Mouse (Mus musculus): ENCODE measurements at regions not wholly inside any gene's neighbourhood (a gene's known extent, or its start where the extent isn't known, plus 50 kb on each side); places are given as distances from the start of the nearest gene placed in this dataset.

- ATAC-seq (replicated peaks in 1 of 2; ENCODE audit: insufficient read depth in 1 of 2, low FRiP score in 2 of 2, low TSS enrichment in 1 of 2, low read depth in 1 of 2, poor library complexity in 2 of 2, severe bottlenecking in 2 of 2): no peak
These were observed 53.0 kb downstream of the Gadd45g start for GRCm38 (mm10) chr13:51899319-51900042.

DNA sequence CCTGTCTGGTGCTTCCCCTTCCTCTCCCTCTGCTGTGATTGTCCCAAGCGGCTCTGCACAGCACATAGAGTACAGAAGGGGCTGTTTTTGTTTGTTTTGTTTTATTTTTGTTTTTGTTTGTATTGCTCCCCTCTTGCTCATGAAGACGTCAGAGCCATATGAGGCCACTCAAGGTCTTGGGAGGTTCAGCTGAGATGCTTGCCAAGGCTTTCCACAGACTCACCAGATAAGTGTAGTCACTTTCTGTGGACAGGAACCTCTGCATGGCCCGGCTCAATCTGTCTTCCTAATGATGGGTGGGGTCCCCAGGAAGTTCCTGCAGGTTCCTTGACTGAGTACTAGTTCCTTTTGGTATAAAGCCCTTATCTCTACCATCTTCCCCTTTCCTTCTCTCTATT lies 53.6 kb downstream of the Gadd45g start:
- no peak for ATAC-seq (replicated peaks in 1 of 2; ENCODE audit: insufficient read depth in 1 of 2, low FRiP score in 2 of 2, low TSS enrichment in 1 of 2, low read depth in 1 of 2, poor library complexity in 2 of 2, severe bottlenecking in 2 of 2)

DNA sequence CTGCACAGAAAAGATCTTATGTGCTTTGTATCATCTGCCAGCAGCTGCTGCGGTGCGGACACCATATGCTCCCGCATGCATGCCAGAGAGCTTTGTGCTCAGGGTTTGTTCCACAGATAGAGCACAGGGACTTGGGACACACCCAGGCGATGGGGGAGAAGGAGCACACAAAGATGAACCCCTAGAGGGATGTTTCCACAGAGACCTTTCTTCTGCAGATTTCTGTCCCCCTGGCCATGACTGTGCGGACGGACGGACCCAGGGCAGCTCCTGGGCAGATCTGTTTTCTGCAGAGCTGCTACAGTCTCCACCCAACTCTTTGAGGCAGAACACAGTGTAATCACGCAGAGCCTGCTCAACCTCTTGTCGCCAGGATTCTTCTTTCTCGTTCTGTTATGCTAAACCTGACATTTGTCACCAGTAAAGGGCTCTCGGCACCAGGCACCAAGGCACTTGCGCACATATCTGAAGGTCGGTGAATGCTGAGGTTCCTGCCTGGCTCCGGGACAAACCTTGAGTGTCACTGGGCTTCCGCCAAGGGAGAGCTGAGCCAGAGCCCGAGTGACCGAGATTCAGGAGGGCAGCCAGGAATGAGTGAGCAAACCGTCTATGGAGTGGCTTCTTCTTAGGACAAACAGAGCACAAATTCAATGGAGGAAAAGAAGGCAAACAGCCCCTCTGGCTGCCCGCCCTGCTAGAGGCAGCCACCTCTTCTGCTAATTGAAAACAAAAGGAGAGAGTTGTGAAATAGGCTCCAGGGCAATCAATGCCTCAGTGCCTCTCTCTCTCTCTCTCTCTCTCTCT lies 56.2 kb downstream of the Gadd45g start:
- ATAC-seq (replicated peaks in 1 of 2; ENCODE audit: insufficient read depth in 1 of 2, low FRiP score in 2 of 2, low TSS enrichment in 1 of 2, low read depth in 1 of 2, poor library complexity in 2 of 2, severe bottlenecking in 2 of 2): 0 out of 4 replicates have a peak, but pooled peaks of 1 of the 2 experiments have one; percentile 12

DNA sequence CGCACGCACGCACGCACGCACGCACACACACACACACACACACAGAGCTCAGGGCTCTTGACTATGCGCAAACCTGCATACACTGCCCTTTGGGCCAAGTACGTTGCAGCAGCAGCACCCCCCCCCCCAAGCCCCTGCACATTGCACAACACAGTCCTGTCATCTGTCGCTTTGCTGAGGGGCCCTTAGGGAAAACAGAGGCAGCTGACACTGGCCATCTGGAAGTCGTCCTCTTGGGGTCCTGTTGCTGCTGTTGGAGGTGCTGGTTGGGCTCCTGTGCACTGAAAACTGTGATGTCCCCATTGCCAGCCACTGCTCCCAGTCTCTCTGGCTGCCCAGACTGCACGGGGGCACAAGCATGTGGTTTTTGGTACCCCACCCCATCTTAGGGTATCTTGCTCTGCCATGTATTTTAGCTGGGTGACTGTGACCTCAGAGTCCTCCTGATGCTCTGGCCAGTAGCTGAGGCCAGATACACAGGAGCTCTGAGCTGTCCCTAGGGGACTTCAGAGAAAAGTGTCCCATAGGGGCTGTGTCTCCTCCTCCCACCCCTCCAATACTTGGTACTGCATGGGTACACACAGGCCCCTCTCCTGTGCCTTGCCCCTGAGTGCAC lies 57.0 kb downstream of the Gadd45g start:
- no peak for ATAC-seq (replicated peaks in 1 of 2; ENCODE audit: insufficient read depth in 1 of 2, low FRiP score in 2 of 2, low TSS enrichment in 1 of 2, low read depth in 1 of 2, poor library complexity in 2 of 2, severe bottlenecking in 2 of 2)

GRCm38 (mm10) chr13:51905270-51905669 lies 58.8 kb downstream of the Gadd45g start:
- no peak for ATAC-seq (replicated peaks in 1 of 2; ENCODE audit: insufficient read depth in 1 of 2, low FRiP score in 2 of 2, low TSS enrichment in 1 of 2, low read depth in 1 of 2, poor library complexity in 2 of 2, severe bottlenecking in 2 of 2)

- no peak for ATAC-seq (replicated peaks in 1 of 2; ENCODE audit: insufficient read depth in 1 of 2, low FRiP score in 2 of 2, low TSS enrichment in 1 of 2, low read depth in 1 of 2, poor library complexity in 2 of 2, severe bottlenecking in 2 of 2)
These were observed 59.6 kb downstream of the Gadd45g start for GRCm38 (mm10) chr13:51906103-51906502.

DNA sequence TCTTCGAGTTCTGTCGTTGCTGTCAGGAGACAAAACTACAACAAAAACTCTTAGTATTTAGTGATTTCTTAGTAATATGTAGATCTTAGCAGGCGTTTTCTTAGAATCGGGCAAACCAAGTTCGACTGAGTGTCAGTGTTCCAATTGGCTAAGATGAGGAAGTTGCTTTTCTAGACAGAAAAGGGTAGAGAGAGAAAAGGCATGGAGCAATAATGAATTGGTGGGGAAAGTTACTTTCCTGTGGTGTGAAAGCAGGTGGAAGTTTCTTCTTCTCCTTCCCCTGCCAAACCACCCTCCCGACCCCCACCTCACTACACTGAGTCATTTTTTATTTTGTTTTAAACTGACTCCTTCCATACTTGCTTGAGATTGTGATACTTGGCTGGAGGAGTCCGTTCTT lies 62.0 kb downstream of the Gadd45g start:
- ATAC-seq (replicated peaks in 1 of 2; ENCODE audit: insufficient read depth in 1 of 2, low FRiP score in 2 of 2, low TSS enrichment in 1 of 2, low read depth in 1 of 2, poor library complexity in 2 of 2, severe bottlenecking in 2 of 2): peak; percentile 35 to 59; a peak in 2 of 4 replicates

GRCm38 (mm10) chr13:51911296-51911998 lies 65.0 kb downstream of the Gadd45g start:
- ATAC-seq (replicated peaks in 1 of 2; ENCODE audit: insufficient read depth in 1 of 2, low FRiP score in 2 of 2, low TSS enrichment in 1 of 2, low read depth in 1 of 2, poor library complexity in 2 of 2, severe bottlenecking in 2 of 2): no peak

DNA sequence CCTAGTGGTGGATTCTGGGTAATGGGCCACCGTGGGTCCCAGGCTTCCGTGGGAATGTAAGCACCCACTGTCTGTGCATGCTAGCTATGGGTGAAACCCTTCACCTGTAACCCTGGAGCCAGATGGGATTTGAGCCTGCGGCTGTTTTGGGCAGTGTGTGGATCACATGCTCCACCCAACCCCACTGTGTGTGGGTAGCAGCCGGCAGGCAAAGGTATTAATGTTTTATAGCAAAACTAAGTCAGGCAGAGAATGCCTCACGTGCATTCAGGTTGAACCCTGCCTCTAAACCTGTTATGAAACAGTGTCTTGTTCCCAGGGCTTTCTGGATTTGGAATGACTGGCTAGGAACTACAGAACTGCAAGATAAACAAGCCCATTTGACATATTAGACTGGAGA lies 66.0 kb downstream of the Gadd45g start:
- no peak for ATAC-seq (replicated peaks in 1 of 2; ENCODE audit: insufficient read depth in 1 of 2, low FRiP score in 2 of 2, low TSS enrichment in 1 of 2, low read depth in 1 of 2, poor library complexity in 2 of 2, severe bottlenecking in 2 of 2)

GRCm38 (mm10) chr13:51912994-51913393 lies 66.5 kb downstream of the Gadd45g start:
- no peak for ATAC-seq (replicated peaks in 1 of 2; ENCODE audit: insufficient read depth in 1 of 2, low FRiP score in 2 of 2, low TSS enrichment in 1 of 2, low read depth in 1 of 2, poor library complexity in 2 of 2, severe bottlenecking in 2 of 2)

DNA sequence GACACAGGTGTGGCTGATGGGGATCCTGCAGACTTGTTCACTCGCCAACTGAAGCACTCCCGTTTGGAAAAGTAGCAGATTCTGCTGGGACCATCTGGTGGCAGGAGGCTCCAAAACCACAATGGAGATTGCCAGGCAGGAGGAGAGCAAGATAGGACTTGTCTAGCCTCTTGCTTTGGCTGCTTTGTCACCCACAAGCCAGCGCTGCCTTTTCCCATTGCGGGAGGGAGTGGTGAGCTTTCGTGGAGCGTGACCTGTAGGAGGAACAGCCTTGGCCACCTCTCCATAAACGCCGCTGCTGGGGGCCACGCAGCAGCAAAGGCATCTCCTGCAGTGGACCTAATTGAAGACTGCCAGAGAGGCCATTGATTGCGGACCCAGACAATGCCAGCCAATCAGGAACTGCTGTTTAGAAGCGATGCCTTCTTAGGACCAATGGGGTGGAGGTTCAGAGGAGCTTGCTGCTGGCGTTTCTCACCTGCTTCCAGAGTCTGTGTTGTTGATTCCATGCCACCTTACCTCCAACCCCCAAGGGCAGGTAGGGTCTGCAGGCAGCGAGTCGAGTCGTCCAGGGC lies 70.3 kb downstream of the Gadd45g start:
- no peak for ATAC-seq (replicated peaks in 1 of 2; ENCODE audit: insufficient read depth in 1 of 2, low FRiP score in 2 of 2, low TSS enrichment in 1 of 2, low read depth in 1 of 2, poor library complexity in 2 of 2, severe bottlenecking in 2 of 2)

DNA sequence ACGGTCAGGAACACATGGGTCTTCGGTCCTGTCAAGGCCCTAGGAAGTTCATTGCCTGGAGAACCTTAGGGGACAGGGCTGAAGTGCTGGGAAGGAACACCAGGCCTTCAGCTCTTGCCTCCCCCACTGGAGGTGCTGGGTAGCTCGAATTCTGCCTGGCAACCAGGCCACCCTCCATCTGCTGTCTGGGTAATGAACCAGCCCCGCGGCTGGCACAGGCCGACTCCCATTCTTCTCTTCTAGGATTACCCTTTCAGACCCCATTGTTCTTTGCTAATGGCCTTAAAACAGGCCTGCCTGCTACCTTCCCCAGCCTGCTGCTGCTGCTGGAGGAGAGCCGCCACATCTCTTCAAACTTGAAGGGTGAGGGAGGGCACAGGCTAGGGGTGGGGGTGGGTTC lies 71.2 kb downstream of the Gadd45g start:
- no peak for ATAC-seq (replicated peaks in 1 of 2; ENCODE audit: insufficient read depth in 1 of 2, low FRiP score in 2 of 2, low TSS enrichment in 1 of 2, low read depth in 1 of 2, poor library complexity in 2 of 2, severe bottlenecking in 2 of 2)

GRCm38 (mm10) chr13:51918108-51918507 lies 71.6 kb downstream of the Gadd45g start:
- no peak for ATAC-seq (replicated peaks in 1 of 2; ENCODE audit: insufficient read depth in 1 of 2, low FRiP score in 2 of 2, low TSS enrichment in 1 of 2, low read depth in 1 of 2, poor library complexity in 2 of 2, severe bottlenecking in 2 of 2)

- ATAC-seq (replicated peaks in 1 of 2; ENCODE audit: insufficient read depth in 1 of 2, low FRiP score in 2 of 2, low TSS enrichment in 1 of 2, low read depth in 1 of 2, poor library complexity in 2 of 2, severe bottlenecking in 2 of 2): no peak
These were observed 72.3 kb downstream of the Gadd45g start for GRCm38 (mm10) chr13:51918781-51919170.

GRCm38 (mm10) chr13:51919171-51919793 lies 72.8 kb downstream of the Gadd45g start:
- ATAC-seq (replicated peaks in 1 of 2; ENCODE audit: insufficient read depth in 1 of 2, low FRiP score in 2 of 2, low TSS enrichment in 1 of 2, low read depth in 1 of 2, poor library complexity in 2 of 2, severe bottlenecking in 2 of 2): no peak

- no peak for ATAC-seq (replicated peaks in 1 of 2; ENCODE audit: insufficient read depth in 1 of 2, low FRiP score in 2 of 2, low TSS enrichment in 1 of 2, low read depth in 1 of 2, poor library complexity in 2 of 2, severe bottlenecking in 2 of 2)
These were observed 73.5 kb downstream of the Gadd45g start for GRCm38 (mm10) chr13:51919937-51920336.
